ENCODE assay signal across 11 mouse cellular contexts in genomic region chr4:94360810-94361527, GRCm38 (mm10).
DNase-seq lines count a peak whose midpoint lies in the region; ATAC-seq lines count a peak whose summit lies in the region.
"Had no signal": no experiment of that assay in that cellular context is flagged by ENCODE, and none has a peak within 500 bp of the region (broad histone marks: within the 10 kb centered on the region; RNA-seq: fewer than 3 reads in every experiment).

No protein-coding gene starts in this region.

- H3K4me2 ChIP-seq in midbrain, embryonic 14.5 days (ENCODE audit: low read length), result peak overlapping the region; percentile 39
- H3K4me2 ChIP-seq in intestine, embryonic 16.5 days (ENCODE audit: low read depth, low read length), result no peak overlapping the region
- H3K4me2 ChIP-seq: stomach, embryonic 15.5 days had no signal

- peak; percentile 1 to 6 for DNase-seq in cerebellum, postnatal 10 days
- no peak for DNase-seq in cerebellum, adult 9-10 months
- DNase-seq in A20 (ENCODE audit: low read depth, low spot score), result peak; percentile 76
- DNase-seq in hindbrain, embryonic 10.5 days (ENCODE audit: low spot score), result peak; percentile 3
- peak; percentile 71 for DNase-seq in midbrain, embryonic 14.5 days
- DNase-seq in gastrocnemius, postnatal 25 days, result no peak
- DNase-seq in right cerebral cortex, postnatal 25 days, result no peak
- DNase-seq: layer of hippocampus, postnatal 36 days; thymus, postnatal 36 days had no signal

- H3K9me3 ChIP-seq in hindbrain, embryonic 10.5 days, result no peaks in the 10 kb centered on the region
- no peaks in the 10 kb centered on the region for H3K9me3 ChIP-seq in midbrain, embryonic 14.5 days (ENCODE audit: control insufficient read depth, low read length)
- no peaks in the 10 kb centered on the region for H3K9me3 ChIP-seq in intestine, embryonic 16.5 days (ENCODE audit: control insufficient read depth, low read length)
- H3K9me3 ChIP-seq: stomach, embryonic 15.5 days had no signal

- peaks cover 13% of the 10 kb centered on the region for H3K4me1 ChIP-seq in hindbrain, embryonic 10.5 days (replicated peaks)
- H3K4me1 ChIP-seq in midbrain, embryonic 14.5 days (ENCODE audit: control insufficient read depth, insufficient read depth, low read length), result peaks cover 9% of the 10 kb centered on the region
- no peaks in the 10 kb centered on the region for H3K4me1 ChIP-seq in intestine, embryonic 16.5 days (ENCODE audit: control insufficient read depth, insufficient read depth, low read length)
- H3K4me1 ChIP-seq: stomach, embryonic 15.5 days had no signal

- H3K36me3 ChIP-seq in hindbrain, embryonic 10.5 days, result no peaks in the 10 kb centered on the region
- no peaks in the 10 kb centered on the region for H3K36me3 ChIP-seq in midbrain, embryonic 14.5 days (ENCODE audit: control insufficient read depth, insufficient read depth, low read length)
- no peaks in the 10 kb centered on the region for H3K36me3 ChIP-seq in intestine, embryonic 16.5 days (ENCODE audit: control insufficient read depth, insufficient read depth, low read length)
- H3K36me3 ChIP-seq: stomach, embryonic 15.5 days had no signal

- ATAC-seq in midbrain, embryonic 14.5 days (ENCODE audit: low FRiP score, low TSS enrichment), result peak; percentile 70; the same call in 1 of the 2 replicates
- ATAC-seq in intestine, embryonic 16.5 days, result no peak

- 52% methylated on average over 13 of the region's 13 CpGs for WGBS in hindbrain, embryonic 10.5 days
- WGBS in midbrain, embryonic 14.5 days, result 24% methylated on average over 13 of the region's 13 CpGs
- 72% methylated on average over 13 of the region's 13 CpGs for WGBS in intestine, embryonic 16.5 days

- H3K27ac ChIP-seq in hindbrain, embryonic 10.5 days, result peak overlapping the region; percentile 30; the same call in 1 of the 2 replicates
- peak overlapping the region; percentile 57 for H3K27ac ChIP-seq in midbrain, embryonic 14.5 days (replicated peaks; ENCODE audit: low read depth, low read length)
- H3K27ac ChIP-seq in intestine, embryonic 16.5 days (ENCODE audit: low read length), result no peak overlapping the region
- H3K27ac ChIP-seq: stomach, embryonic 15.5 days had no signal

- no peak overlapping the region for H3K9ac ChIP-seq in midbrain, embryonic 14.5 days (replicated peaks; ENCODE audit: low read length)
- no peak overlapping the region for H3K9ac ChIP-seq in intestine, embryonic 16.5 days (ENCODE audit: low read depth, low read length)
- H3K9ac ChIP-seq: stomach, embryonic 15.5 days had no signal

- no peak overlapping the region for H3K4me3 ChIP-seq in hindbrain, embryonic 10.5 days
- no peak overlapping the region for H3K4me3 ChIP-seq in midbrain, embryonic 14.5 days (replicated peaks; ENCODE audit: low read depth, low read length)
- no peak overlapping the region for H3K4me3 ChIP-seq in intestine, embryonic 16.5 days (ENCODE audit: low read length)
- H3K4me3 ChIP-seq: stomach, embryonic 15.5 days had no signal

- H3K27me3 ChIP-seq in hindbrain, embryonic 10.5 days (ENCODE audit: insufficient read depth, poor library complexity, severe bottlenecking), result no peaks in the 10 kb centered on the region
- no peaks in the 10 kb centered on the region for H3K27me3 ChIP-seq in midbrain, embryonic 14.5 days (ENCODE audit: control insufficient read depth, insufficient read depth, low read length)
- no peaks in the 10 kb centered on the region for H3K27me3 ChIP-seq in intestine, embryonic 16.5 days (replicated peaks; ENCODE audit: control insufficient read depth, insufficient read depth, low read length)
- H3K27me3 ChIP-seq: stomach, embryonic 15.5 days had no signal

Comparison
In these comparisons a context has a peak if more than half of its experiments do, and no peak if none do; other contexts are left out.
1. DNase-seq: peak in cerebellum, postnatal 10 days (2 of 2), A20 (single experiment), hindbrain, embryonic 10.5 days (single experiment) and midbrain, embryonic 14.5 days (single experiment); none in cerebellum, adult 9-10 months (single experiment), gastrocnemius, postnatal 25 days (single experiment) and right cerebral cortex, postnatal 25 days (single experiment).